Mouse (Mus musculus) embryo, embryonic 10 days (tissue): ENCODE measurements at regions not wholly inside any gene's neighbourhood (a gene's known extent, or its start where the extent isn't known, plus 50 kb on each side); places are given as distances from the start of the nearest gene placed in this dataset.

Experiments used
- DNase-seq: peaks from one replicate; pipeline ENCODE4 v3.0.0-alpha.2; 2015; ENCODE audit warnings: low spot score

DNA sequence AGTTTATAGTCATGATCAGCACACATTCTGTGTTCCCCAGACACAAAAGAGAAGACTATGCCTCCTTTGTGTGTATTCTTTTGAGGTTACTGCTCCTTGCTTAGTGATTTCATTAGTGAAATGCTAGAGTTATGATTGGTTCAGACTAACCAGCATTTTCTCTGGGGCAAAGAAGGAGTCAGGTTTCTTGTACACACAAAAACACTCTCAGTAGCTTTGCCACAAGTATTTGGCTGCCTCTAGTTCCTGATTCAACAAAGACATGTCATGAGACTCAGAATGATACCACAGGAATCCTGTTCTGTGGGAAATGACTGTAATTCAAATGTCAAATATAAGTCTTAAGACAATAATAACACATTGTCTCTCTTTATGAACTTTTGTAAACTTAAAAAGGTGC is 86.9 kb downstream of the Alx1 start:
- DNase-seq = no peak

DNA sequence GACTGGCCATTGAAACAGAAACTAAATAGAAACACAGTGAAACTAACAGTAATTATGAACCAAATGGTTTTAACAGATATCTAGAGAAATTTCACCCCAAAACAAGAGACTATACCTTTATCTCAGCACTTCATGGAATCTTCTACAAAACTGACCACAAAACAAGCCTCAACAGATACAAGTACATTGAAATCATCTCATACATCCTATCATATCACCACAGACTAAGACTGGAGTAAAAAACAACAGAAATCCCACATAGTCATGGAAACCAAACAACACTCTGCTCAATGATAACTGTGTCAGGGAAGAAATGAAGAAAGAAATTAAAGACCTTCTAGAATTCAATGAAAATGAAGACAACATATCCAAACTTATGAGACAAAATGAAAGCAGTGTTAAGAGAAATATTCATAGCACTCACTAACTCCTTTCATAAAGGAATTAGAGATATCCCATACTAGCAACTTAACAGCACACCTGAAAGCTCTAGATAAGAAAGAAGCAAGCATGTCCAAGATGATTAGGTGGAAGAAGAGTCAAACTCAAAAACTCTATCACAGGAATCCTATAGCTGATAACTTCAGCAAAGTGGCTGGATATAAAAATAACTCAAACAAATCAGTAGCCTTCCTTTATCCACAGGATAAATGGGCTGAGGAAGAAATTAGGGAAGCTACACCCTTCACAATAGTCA is 89.0 kb downstream of the Alx1 start:
- no peak for DNase-seq

- DNase-seq = no peak
Observed at GRCm38 (mm10) chr10:102931445-102931844, 98.6 kb downstream of the Alx1 start.

- no peak for DNase-seq
Observed at GRCm38 (mm10) chr10:102928651-102929050, 101.4 kb downstream of the Alx1 start.

GRCm38 (mm10) chr10:102897368-102897767 is 132.6 kb downstream of the Alx1 start:
- peak; percentile 18 for DNase-seq

DNA sequence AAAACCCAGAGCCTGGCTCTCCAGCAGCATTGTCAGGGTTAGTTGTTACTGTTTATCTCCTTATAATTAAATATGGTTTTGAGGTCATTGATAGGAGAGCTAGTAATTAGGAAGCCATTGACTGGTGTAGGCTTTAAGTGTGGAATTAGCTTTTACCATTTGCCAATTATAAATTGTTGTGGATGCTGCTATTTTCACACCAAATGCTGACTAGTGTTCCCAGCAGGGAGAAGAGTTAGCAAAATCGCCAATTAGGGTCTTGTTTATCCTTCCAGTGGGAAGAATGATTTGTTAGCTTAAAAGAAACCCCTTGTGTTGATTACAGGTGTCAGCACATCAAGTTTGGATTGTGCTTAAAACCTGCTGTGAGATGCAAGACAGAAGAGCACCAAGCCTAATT is 134.1 kb downstream of the Alx1 start:
- DNase-seq = no peak

DNA sequence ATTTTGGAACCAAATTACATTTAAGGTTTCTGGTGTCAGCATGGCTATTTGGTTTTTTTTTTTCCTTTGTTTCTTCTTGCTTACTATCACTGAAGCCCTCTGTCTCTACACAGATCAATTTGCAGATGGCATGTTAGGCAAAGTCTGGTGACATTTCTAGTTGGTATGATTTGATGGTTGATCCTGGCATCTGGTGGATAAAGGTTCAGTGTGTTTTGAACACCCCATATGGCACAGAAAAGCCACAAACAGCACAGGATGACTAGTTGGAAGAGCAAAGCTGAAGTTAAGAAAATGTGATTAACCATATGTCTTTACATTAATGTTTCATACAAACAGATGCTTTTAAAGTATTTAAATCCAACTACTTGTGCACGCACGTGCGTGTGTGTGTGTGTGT is 137.6 kb downstream of the Alx1 start:
- no peak for DNase-seq

- no peak for DNase-seq
Observed at GRCm38 (mm10) chr10:102889709-102890108, 140.3 kb downstream of the Alx1 start.

DNA sequence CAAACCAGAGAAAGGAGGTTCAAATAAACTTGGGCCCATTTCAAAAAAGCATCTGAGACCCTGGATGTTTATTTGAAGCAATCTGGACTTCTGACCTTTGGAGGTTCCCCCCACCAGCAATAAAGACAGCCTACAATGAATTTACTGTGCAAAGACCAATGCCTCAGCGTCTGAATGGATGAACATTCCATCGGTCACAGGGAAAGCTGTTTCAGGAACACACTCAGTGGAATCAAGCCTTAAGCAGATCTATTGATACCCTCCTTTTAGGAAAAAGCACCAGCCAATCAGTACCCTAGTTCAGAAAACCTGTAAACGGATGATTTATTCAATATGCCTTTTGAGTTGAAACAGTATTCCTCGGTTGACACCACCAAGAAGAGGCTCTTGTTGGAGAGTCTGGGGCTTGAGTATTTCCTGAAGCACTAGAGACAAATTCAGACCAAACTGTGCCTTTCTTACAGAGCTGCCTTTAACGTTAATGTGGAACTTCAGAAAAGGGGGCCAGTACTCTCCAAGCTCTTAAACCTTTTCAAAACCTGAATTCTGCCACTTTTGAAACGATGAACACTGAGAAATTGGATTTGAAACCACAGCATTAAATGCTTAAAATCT is 148.1 kb downstream of the Alx1 start:
- DNase-seq = peak; percentile 11

GRCm38 (mm10) chr10:102878010-102878409 is 152.0 kb downstream of the Alx1 start:
- DNase-seq = peak; percentile 42

- DNase-seq = no peak
Observed at GRCm38 (mm10) chr10:102876946-102877345, 153.1 kb downstream of the Alx1 start.

GRCm38 (mm10) chr10:102866920-102867319 is 163.1 kb downstream of the Alx1 start:
- peak; percentile 25 for DNase-seq

GRCm38 (mm10) chr10:102836567-102837224 is 193.3 kb downstream of the Alx1 start:
- DNase-seq = peak; percentile 10

GRCm38 (mm10) chr10:102835814-102836213 is 194.2 kb downstream of the Alx1 start:
- peak; percentile 32 for DNase-seq

DNA sequence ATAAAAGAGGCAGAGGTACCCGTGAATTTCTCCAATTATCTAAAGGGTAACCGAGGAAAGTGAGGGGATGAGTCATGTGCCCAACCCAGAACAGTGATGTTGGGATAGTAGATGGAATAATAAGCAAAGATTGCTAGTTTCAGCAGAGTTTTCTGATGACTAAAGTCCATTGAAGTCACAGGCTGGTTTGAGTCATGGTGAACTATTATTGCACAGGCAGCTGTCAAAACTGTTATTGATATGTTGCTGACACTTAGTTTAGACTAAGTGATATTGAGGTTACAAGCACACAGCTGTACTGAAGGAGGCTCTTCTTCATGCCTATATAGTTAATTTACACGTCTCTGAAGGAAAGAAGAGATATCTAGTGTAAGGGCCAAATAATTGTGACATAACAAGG is 200.4 kb downstream of the Alx1 start:
- DNase-seq = no peak

DNA sequence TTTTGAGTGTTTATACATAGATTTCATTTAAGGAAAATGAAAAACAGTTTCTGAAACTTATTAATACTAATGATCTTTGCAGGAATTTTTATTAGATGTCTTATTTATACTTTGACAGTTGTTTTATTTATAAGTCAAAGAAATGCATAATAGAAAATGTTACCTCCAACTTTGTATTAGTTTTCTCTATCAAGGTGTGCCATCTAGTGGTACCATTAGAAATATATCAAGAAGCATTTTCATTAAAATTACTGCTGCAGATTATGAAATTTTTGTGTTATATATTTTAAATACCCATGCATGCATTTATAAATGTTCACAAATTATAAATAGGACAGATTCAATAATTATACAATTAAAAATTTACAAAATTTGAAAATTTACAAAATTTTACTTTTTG is 206.6 kb downstream of the Alx1 start:
- DNase-seq = peak; percentile 17

DNA sequence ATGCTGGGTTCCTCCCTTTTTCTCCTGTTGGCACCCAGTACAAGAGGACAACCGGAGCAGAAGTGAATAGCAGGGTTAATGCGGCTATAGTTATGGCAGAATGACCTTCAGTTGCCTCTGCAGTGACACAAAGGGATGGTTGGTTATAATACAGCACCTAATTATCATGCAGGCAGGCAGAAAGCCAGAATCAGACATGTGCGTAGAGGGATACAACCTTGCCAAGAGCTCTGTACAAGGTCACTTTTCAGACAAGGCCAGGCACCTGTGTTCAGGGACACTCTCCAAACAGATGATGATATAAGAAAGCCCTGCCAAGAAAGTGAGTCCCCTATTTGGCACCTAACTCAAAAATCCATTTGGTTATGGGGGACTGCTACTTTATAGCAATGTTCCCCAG is 228.6 kb downstream of the Alx1 start:
- no peak for DNase-seq

DNA sequence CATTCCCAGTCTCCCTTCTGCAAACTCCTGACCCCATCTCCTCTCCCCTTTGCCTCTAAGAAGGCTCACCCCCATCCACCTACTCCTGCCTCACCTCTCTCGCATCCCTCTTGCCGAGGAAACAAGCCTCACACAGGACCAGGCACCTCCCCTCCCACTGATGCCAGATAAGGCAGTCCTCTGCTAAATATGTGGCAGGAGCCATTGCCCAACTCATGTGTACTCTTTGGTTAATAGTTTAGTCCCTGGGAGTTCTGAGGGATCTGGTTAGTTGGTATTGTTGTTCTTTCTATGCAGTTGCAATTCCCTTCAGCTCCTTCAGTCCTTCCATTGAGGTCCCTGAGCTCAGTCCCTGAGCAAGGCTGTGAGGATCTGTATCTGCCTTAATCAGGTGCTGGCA is 250.8 kb downstream of the Alx1 start:
- DNase-seq = no peak

GRCm38 (mm10) chr10:102763696-102764095 is 251.7 kb downstream of the Rassf9 start:
- DNase-seq = no peak

DNA sequence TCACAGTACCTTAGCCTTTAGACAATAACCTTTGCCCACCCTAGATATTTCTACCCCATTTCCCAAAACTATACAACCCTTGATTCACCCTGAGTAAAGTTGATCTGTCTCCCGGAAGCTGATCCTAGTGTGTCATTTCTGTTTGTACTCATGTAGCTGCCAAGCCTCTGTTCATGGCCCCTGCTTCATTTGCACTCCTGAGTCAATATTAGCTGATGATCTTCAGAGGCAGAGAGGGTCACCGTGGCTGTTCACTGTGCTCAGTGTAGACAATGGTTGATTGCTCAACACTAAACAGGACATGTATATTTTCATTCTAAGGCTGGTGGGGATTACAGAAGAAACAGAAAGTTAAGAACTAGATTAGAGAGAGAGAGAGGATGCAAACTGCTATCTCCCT is 250.4 kb downstream of the Rassf9 start:
- DNase-seq = no peak

DNA sequence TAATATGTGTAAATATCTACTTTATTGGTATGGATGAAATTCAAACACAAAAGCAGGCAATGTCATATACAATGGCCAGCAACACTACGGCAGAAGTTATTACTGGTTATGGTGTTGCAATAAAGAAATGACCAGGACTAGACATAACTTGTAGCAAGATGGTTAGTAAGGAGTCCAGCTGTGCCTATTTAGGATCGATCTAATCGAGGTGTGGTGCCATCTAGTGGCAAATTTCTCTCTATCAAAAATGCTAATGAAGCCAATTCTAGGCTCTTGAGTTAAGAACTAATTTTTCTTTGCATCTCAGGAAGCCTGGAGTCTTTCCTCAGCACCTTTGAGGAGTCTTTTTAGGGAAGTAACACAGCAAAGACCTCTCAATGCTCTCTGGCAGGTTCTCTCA is 223.2 kb downstream of the Rassf9 start:
- peak; percentile 58 for DNase-seq

DNA sequence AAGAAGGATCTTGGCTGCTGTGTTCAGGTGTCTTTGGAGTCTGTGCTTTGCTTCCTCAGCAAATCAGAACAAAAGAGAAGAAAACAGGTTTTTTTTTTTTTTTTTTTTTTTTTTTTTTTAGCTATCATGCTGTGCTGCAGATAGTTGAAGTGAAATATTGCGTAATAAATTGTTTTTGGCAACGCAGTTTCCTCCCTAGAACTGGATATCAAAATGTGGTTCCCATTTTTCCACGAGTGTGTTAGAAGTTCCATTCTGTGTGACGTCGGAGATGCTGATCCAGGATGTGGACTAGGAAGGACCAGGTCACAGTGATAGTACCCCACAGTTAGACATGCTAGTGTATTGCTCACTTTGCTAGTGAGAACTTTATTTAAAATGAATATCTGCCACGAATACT is 220.4 kb downstream of the Rassf9 start:
- DNase-seq = no peak

DNA sequence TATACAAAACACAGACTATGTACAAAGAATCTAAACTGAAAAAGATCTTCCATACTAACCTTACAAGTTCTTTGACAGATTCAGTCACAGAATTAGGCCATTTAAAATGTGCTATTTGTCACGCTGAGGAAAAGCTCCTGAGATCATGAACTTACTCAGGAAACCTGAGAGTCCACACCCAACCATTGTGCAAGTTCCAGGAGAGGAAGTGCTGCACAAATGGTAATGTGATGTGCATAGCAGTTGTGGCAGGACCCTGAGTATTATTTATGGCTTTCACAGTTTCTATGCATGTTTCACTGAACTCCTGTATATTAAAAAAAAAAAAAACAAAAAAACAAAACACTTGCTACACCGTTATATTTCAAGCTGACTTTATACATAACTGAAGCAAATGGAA is 200.2 kb downstream of the Rassf9 start:
- no peak for DNase-seq

DNA sequence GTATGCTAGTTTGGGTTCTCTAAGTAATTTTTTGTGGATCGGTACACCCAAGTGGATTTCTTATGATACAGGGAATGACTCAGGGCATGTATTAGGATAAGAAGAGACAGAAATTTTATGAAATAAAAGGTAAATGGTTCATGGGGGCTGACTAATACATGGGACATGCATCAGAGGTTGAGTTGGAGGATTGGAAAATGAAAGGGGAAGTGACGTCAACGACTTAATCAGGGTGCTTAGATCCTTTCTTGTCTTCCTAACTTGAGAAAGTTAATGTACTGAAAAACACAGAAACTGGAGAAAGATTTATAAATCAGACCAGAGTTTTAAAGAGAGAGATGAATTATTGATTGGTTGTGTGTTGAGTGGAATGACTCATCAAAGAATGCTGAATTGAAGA is 193.8 kb downstream of the Rassf9 start:
- DNase-seq = no peak
